Mouse (Mus musculus): ENCODE measurements at regions not wholly inside any gene's neighbourhood (a gene's known extent, or its start where the extent isn't known, plus 50 kb on each side); places are given as distances from the start of the nearest gene placed in this dataset.
A peak's percentile ranks its signal among the peaks of the same experiment; 100 is the strongest.

DNA sequence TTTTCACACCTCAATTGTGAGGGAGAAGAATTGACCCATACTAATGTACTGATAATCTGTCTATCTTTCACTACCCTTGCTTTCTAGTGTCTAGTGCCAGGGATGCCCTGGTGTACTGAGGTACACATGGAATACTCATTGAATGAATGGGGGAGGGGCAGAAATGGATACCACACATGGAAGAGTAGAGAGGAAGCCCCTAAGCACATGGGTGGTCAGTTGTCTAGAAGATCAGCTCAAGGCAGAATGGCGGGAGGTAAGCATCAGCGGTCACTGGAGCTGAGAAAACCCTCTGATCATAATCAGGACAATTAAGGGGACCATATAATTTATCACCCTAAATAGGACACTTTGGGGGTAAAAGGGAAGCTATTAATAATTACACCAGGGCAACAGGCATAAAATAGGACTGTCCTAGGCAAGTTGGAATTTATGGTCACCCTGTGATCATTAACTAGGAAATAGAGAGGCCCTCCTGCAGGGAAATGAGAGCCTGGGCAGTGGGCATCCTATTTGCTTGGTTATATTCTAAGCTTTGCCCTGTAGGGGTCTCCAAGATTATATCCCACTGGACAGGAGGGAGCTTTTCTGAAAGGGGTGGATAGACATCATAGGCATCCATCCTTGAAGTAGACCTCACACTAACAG is 185.3 kb downstream of the Mycn start:
- Histone ChIP-seq H3K9me3 (ENCODE audit: control insufficient read depth, low read length) (no peaks in the 10 kb centered on the region), H3K4me3 (ENCODE audit: low read length) (no peak overlapping the region), H3K27ac (ENCODE audit: low read length) (no peak overlapping the region), H3K36me3 (ENCODE audit: control insufficient read depth, insufficient read depth, low read length) (no peaks in the 10 kb centered on the region), H3K4me1 (ENCODE audit: control insufficient read depth, insufficient read depth, low read length) (no peaks in the 10 kb centered on the region; the same call in 1 of the 2 replicates), H3K4me2 (ENCODE audit: low read depth, low read length) (no peak overlapping the region), H3K27me3 (replicated peaks; ENCODE audit: control insufficient read depth, insufficient read depth, low read length) (no peaks in the 10 kb centered on the region), H3K9ac (ENCODE audit: low read depth, low read length) (no peak overlapping the region)
- ATAC-seq, result peak; percentile 62
- 57% methylated on average over 2 of the region's 2 CpGs for WGBS

DNA sequence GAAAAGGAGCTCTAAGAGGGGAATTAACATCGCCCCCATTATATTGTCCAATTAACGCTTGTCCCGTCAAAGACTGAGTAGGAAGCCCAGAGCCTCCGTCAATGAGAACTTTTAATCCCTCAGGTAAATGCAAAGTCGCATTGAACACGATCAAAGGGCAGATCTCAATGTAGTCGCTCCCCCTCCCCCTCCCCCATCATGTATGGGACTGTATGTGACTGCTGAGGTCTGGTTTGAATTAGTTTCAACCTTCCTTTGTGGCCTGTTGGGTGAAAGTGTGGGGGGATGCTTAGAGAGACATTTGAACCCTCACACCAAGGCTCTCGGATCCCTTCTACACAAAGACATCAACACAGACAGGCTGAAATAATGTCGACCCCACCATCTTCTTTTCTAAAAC is 187.9 kb downstream of the Mycn start:
- H3K4me3 ChIP-seq (ENCODE audit: low read length), result no peak overlapping the region
- no peaks in the 10 kb centered on the region; the same call in 1 of the 2 replicates for H3K4me1 ChIP-seq (ENCODE audit: control insufficient read depth, insufficient read depth, low read length)
- no peaks in the 10 kb centered on the region for H3K36me3 ChIP-seq (ENCODE audit: control insufficient read depth, insufficient read depth, low read length)
- H3K27ac ChIP-seq (ENCODE audit: low read length), result no peak overlapping the region
- H3K9ac ChIP-seq (ENCODE audit: low read depth, low read length), result no peak overlapping the region
- WGBS, result 62% methylated on average over 9 of the region's 9 CpGs
- no peaks in the 10 kb centered on the region for H3K9me3 ChIP-seq (ENCODE audit: control insufficient read depth, low read length)
- H3K4me2 ChIP-seq (ENCODE audit: low read depth, low read length), result no peak overlapping the region
- H3K27me3 ChIP-seq (replicated peaks; ENCODE audit: control insufficient read depth, insufficient read depth, low read length), result no peaks in the 10 kb centered on the region
- no peak for ATAC-seq

DNA sequence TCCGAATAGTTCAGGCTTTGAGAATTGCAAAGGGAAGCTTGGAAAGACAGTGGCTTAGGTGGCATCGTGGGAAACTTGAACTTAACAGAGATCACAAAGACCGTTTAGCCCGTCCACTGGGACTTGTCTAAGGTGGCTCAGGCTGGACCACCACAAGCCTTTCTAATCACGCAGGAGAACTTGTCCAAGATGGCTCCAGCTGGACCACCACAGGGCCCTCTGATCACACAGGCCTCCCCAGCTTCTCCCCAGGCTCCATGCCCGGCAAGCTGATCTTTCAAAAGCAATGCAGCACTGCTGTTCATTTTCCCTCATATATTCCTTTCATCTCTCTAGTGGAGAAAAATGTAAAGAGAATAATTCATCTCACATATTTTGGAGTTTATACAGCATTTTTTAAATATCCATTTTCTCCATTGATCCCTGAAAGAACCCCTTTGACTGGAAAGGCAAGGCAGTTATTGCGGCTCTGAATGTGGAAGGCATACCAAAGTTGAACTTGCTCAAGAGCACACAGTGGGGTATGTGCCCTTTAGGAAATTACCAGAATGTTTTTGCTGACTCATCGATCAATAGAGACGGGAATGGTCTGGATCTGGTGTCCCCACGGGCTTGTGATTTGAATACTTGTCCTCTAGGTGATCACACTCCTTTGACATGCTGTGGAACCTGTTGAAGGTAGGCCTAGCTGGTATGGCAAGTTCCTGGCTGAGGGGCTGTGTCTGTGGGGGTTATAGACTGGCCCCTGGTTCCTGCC is 189.9 kb downstream of the Mycn start:
- no peaks in the 10 kb centered on the region; the same call in 1 of the 2 replicates for H3K4me1 ChIP-seq (ENCODE audit: control insufficient read depth, insufficient read depth, low read length)
- H3K27me3 ChIP-seq (replicated peaks; ENCODE audit: control insufficient read depth, insufficient read depth, low read length), result no peaks in the 10 kb centered on the region
- no peak overlapping the region for H3K4me2 ChIP-seq (ENCODE audit: low read depth, low read length)
- H3K36me3 ChIP-seq (ENCODE audit: control insufficient read depth, insufficient read depth, low read length), result no peaks in the 10 kb centered on the region
- 91% methylated on average over 10 of the region's 10 CpGs for WGBS
- H3K9me3 ChIP-seq (ENCODE audit: control insufficient read depth, low read length), result no peaks in the 10 kb centered on the region
- H3K4me3 ChIP-seq (ENCODE audit: low read length), result no peak overlapping the region
- no peak overlapping the region for H3K9ac ChIP-seq (ENCODE audit: low read depth, low read length)
- ATAC-seq, result no peak
- H3K27ac ChIP-seq (ENCODE audit: low read length), result no peak overlapping the region

DNA sequence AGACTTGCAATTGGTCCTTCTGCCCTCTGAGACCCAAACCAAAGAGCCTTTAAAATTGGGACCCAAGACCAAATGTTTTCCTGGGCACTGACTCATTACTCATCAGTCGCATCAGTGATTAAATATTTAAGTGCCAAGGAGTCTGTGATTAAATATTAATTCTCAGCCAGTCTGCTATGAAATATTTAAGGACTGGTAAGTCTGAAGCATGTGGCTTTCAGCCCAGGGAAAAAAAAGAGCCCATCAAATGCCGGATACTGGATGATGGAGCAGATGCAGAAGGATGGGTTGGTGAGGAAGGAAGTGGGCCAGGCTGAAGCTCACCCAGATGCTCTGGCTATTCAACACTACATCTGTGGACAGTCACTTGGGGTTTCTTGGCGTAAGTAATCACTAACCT is 192.0 kb downstream of the Mycn start:
- H3K27me3 ChIP-seq (replicated peaks; ENCODE audit: control insufficient read depth, insufficient read depth, low read length), result no peaks in the 10 kb centered on the region
- H3K27ac ChIP-seq (ENCODE audit: low read length), result no peak overlapping the region
- no peaks in the 10 kb centered on the region for H3K4me1 ChIP-seq (ENCODE audit: control insufficient read depth, insufficient read depth, low read length)
- no peak overlapping the region for H3K9ac ChIP-seq (ENCODE audit: low read depth, low read length)
- H3K4me3 ChIP-seq (ENCODE audit: low read length), result no peak overlapping the region
- H3K36me3 ChIP-seq (ENCODE audit: control insufficient read depth, insufficient read depth, low read length), result no peaks in the 10 kb centered on the region
- WGBS, result 85% methylated on average over 3 of the region's 3 CpGs
- ATAC-seq, result no peak
- H3K4me2 ChIP-seq (ENCODE audit: low read depth, low read length), result no peak overlapping the region
- no peaks in the 10 kb centered on the region for H3K9me3 ChIP-seq (ENCODE audit: control insufficient read depth, low read length)

DNA sequence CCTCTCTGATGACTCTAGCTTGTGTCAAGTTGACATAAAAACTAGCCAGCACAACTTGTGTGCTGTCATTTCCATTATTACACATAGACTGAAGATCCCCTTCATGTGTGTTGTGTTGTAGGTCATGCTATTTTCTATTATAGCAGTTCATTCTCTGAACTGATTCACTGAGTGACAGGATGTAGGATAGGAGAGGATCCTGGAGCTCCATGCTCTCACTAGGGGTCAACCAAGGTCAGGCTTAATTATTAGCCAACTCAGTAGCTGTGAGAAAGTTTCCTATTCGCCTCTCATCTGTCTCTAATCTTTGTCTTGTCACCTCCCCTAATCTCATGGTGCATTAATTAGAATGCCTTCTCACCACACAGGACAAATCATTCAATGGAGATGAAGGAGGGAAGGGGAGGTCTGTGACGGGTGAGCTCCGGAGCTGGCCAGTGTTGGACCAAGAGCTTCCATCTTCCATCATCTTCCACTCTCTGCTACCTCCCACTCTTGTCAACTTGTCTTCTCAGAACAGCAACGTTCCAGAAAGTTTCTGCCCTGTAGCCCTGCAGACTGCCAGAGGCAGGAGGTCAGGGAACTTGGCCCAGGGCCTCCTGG is 194.8 kb downstream of the Mycn start:
- Histone ChIP-seq H3K27ac (ENCODE audit: low read length) (no peak overlapping the region), H3K9me3 (ENCODE audit: control insufficient read depth, low read length) (no peaks in the 10 kb centered on the region), H3K4me2 (ENCODE audit: low read depth, low read length) (no peak overlapping the region), H3K4me3 (ENCODE audit: low read length) (no peak overlapping the region), H3K4me1 (ENCODE audit: control insufficient read depth, insufficient read depth, low read length) (no peaks in the 10 kb centered on the region), H3K27me3 (replicated peaks; ENCODE audit: control insufficient read depth, insufficient read depth, low read length) (no peaks in the 10 kb centered on the region), H3K36me3 (ENCODE audit: control insufficient read depth, insufficient read depth, low read length) (no peaks in the 10 kb centered on the region), H3K9ac (ENCODE audit: low read depth, low read length) (no peak overlapping the region)
- 49% methylated on average over 4 of the region's 4 CpGs for WGBS
- ATAC-seq, result no peak

DNA sequence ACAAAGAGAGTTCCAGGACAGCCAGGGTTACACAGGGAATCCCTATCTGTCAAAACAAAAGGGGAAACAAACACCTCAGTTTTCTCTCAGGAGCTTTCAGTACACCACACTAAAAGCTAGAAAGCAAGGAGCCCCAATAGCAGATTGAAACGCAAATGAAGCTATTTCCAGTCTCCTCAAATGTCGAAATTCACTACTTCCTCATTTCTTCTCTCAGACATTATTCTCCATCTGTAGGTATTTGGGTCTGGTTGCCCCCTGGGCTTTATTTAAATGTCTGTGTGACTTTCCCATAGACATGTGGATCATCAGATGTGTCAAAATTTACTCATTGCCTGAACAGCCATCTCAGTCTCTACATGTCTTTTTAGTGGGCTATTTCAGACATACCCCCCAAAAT is 197.2 kb downstream of the Mycn start:
- Histone ChIP-seq H3K4me3 (ENCODE audit: low read length) (no peak overlapping the region), H3K4me2 (ENCODE audit: low read depth, low read length) (no peak overlapping the region), H3K9ac (ENCODE audit: low read depth, low read length) (no peak overlapping the region), H3K27me3 (replicated peaks; ENCODE audit: control insufficient read depth, insufficient read depth, low read length) (no peaks in the 10 kb centered on the region), H3K4me1 (ENCODE audit: control insufficient read depth, insufficient read depth, low read length) (0 out of 2 replicates have a peak, but pooled peaks cover 2% of the 10 kb centered on the region), H3K9me3 (ENCODE audit: control insufficient read depth, low read length) (no peaks in the 10 kb centered on the region), H3K36me3 (ENCODE audit: control insufficient read depth, insufficient read depth, low read length) (no peaks in the 10 kb centered on the region), H3K27ac (ENCODE audit: low read length) (no peak overlapping the region)
- 75% methylated on average over 2 of the region's 2 CpGs for WGBS
- no peak for ATAC-seq

DNA sequence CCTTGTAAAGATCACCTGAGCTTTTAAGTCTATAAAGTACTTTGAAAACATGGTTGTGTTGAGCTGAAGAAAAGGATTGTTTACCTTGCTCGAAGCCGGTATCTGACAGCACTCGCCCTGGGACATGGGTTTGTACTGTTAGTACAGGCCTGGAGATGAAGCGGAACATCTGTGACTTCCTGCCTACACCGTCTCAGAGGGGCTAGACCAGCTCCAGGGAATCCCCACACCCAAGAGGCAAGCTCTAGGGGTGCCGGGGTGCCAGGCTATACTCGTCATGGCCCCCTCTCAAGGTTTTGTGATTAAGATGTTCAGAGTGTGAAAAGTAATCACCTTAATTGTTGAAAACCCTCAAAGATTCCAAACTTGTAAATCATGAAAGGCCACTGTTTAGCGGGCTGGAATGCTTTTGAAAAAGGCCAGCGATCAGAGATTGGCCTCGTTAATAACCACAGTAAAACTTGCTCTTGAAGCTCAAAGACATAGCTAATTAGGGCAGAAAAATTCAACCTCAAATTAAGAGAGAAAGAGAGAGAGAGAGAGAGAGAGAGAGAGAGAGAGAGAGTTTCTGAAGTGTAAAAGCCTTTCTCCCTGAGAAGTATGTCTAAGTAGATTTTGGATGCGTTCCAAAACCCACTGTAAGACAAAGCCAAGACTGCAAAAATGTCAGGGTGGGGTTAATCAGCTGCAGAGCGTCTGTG is 202.9 kb downstream of the Mycn start:
- 45% methylated on average over 12 of the region's 12 CpGs for WGBS
- Histone ChIP-seq H3K36me3 (ENCODE audit: control insufficient read depth, insufficient read depth, low read length) (no peaks in the 10 kb centered on the region), H3K9ac (ENCODE audit: low read depth, low read length) (no peak overlapping the region), H3K9me3 (ENCODE audit: control insufficient read depth, low read length) (no peaks in the 10 kb centered on the region), H3K27ac (ENCODE audit: low read length) (no peak overlapping the region), H3K4me1 (ENCODE audit: control insufficient read depth, insufficient read depth, low read length) (0 out of 2 replicates have a peak, but pooled peaks cover 3% of the 10 kb centered on the region), H3K27me3 (replicated peaks; ENCODE audit: control insufficient read depth, insufficient read depth, low read length) (no peaks in the 10 kb centered on the region), H3K4me3 (ENCODE audit: low read length) (no peak overlapping the region), H3K4me2 (ENCODE audit: low read depth, low read length) (no peak overlapping the region)
- ATAC-seq, result no peak

DNA sequence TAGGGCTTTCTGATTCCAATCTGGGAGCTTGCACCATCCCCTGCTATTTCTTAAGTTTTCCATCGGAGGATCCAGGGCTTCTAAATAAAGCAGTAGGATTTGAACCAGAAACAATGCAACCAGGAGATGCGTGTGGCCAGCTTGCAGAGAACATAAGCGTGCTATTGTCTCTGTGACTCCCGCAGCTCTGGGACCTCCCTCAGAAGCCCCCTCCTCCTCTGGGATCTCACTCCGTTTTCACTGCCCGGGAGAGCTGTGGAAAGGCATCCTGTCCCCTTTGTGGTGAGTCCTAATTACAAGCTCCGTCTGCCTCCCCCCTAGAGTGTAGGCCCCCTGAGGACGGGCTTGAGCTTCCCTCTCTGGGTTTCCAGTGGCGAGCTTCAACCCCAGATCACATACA is 215.9 kb downstream of the Mycn start:
- no peak for ATAC-seq
- H3K9me3 ChIP-seq (ENCODE audit: control insufficient read depth, low read length), result no peaks in the 10 kb centered on the region
- H3K4me2 ChIP-seq (ENCODE audit: low read depth, low read length), result no peak overlapping the region
- H3K27me3 ChIP-seq (replicated peaks; ENCODE audit: control insufficient read depth, insufficient read depth, low read length), result no peaks in the 10 kb centered on the region
- no peak overlapping the region for H3K27ac ChIP-seq (ENCODE audit: low read length)
- 40% methylated on average over 9 of the region's 9 CpGs for WGBS
- H3K4me1 ChIP-seq (ENCODE audit: control insufficient read depth, insufficient read depth, low read length), result 0 out of 2 replicates have a peak, but pooled peaks cover 3% of the 10 kb centered on the region
- H3K4me3 ChIP-seq (ENCODE audit: low read length), result no peak overlapping the region
- H3K9ac ChIP-seq (ENCODE audit: low read depth, low read length), result no peak overlapping the region
- no peaks in the 10 kb centered on the region for H3K36me3 ChIP-seq (ENCODE audit: control insufficient read depth, insufficient read depth, low read length)

DNA sequence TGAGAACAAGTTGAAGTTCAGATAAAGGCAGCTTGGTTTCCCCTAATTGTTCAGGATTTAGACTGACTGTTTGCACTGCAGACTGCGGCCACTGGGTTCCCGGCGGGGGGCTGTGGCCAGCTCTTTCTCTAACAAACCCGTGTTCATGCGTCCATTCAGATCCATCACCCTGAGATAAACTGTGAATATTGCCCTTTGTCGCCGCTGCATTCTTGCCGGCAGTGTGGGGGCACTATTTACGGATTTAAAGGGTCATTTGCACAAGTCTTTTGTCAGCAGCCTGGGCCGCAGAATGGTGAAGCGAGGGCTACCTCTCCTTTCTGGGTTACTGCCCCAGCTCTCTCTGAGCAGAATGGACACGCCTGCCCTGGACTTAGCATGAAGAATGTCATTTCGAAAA is 216.6 kb downstream of the Mycn start:
- H3K27me3 ChIP-seq (replicated peaks; ENCODE audit: control insufficient read depth, insufficient read depth, low read length), result no peaks in the 10 kb centered on the region
- 23% methylated on average over 13 of the region's 13 CpGs for WGBS
- H3K36me3 ChIP-seq (ENCODE audit: control insufficient read depth, insufficient read depth, low read length), result no peaks in the 10 kb centered on the region
- H3K9ac ChIP-seq (ENCODE audit: low read depth, low read length), result no peak overlapping the region
- H3K4me3 ChIP-seq (ENCODE audit: low read length), result no peak overlapping the region
- ATAC-seq, result no peak
- no peaks in the 10 kb centered on the region for H3K9me3 ChIP-seq (ENCODE audit: control insufficient read depth, low read length)
- no peak overlapping the region for H3K27ac ChIP-seq (ENCODE audit: low read length)
- H3K4me1 ChIP-seq (ENCODE audit: control insufficient read depth, insufficient read depth, low read length), result 0 out of 2 replicates have a peak, but pooled peaks cover 3% of the 10 kb centered on the region
- no peak overlapping the region for H3K4me2 ChIP-seq (ENCODE audit: low read depth, low read length)

All from intestine, embryonic 16.5 days (tissue).